10 mouse cellular contexts compared by ENCODE assay signal in the genomic region with DNA sequence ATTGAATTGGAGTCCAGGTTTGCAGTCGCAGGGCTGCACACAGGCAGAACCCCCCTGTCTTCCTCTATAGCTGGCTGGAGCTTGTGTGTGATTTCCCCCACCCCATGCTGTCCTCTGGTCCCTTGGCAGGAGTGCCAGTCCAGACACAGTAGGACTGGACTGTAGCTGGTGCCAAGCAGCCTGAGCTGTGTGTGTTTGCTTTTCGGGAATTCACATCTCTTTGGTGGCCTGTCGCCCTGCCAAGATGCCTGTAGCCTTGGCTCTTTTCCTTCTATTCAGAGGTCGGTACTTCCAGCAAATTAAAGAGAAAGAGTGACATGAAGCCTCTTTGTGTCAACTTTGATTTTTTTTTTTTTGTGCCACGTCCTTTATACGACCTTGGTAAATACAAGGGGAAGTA. TPM values are rescaled to one million over a fixed set of nuclear protein-coding genes. Genes with fewer than 3 reads are reported as not detected.
DNase-seq lines count a peak whose midpoint lies in the region; ATAC-seq and TF ChIP-seq lines count a peak whose summit lies in the region.
"Had no signal": no experiment of that assay in that cellular context is flagged by ENCODE, and none has a peak within 500 bp of the region (broad histone marks: within the 10 kb centered on the region; RNA-seq: fewer than 3 reads in every experiment).

No protein-coding gene starts in this region.

- ATAC-seq in kidney, embryonic 15.5 days (replicated peaks; ENCODE audit: low FRiP score) = no peak
- peak; percentile 81 for ATAC-seq in lung, embryonic 16.5 days (ENCODE audit: low read depth)

- H3K27ac ChIP-seq in kidney, embryonic 15.5 days = no peak overlapping the region
- H3K27ac ChIP-seq in lung, embryonic 16.5 days (ENCODE audit: low read length) = no peak overlapping the region
- H3K27ac ChIP-seq in thymus, adult 2 months (ENCODE audit: control insufficient read depth, insufficient read depth, low read length) = no peak overlapping the region
- H3K27ac ChIP-seq: heart, embryonic 13.5 days; liver, embryonic 13.5 days had no signal

- TF ChIP-seq POLR2A in thymus, adult 2 months (IDR thresholded peaks at IDR 0.05; ENCODE audit: control insufficient read depth, extremely low read depth, insufficient read depth, low read length, poor library complexity) = no peak

- H3K9ac ChIP-seq in kidney, embryonic 15.5 days = no peak overlapping the region
- H3K9ac ChIP-seq in lung, embryonic 16.5 days (ENCODE audit: low read length) = no peak overlapping the region
- H3K9ac ChIP-seq: heart, embryonic 13.5 days; liver, embryonic 13.5 days had no signal

- no peak overlapping the region for H3K4me3 ChIP-seq in kidney, embryonic 15.5 days (replicated peaks)
- H3K4me3 ChIP-seq in lung, embryonic 16.5 days (ENCODE audit: low read length) = no peak overlapping the region
- no peak overlapping the region for H3K4me3 ChIP-seq in thymus, adult 2 months (ENCODE audit: control insufficient read depth, insufficient read depth, low read length)
- H3K4me3 ChIP-seq: heart, embryonic 13.5 days; liver, embryonic 13.5 days had no signal

- WGBS in kidney, embryonic 15.5 days = 77% methylated on average over 6 of the region's 6 CpGs
- WGBS in lung, embryonic 16.5 days = 30% methylated on average over 6 of the region's 6 CpGs
- WGBS in thymus, adult 2 months = 81% methylated on average over 6 of the region's 6 CpGs

- TF ChIP-seq CTCF in thymus, adult 2 months (IDR thresholded peaks at IDR 0.05; ENCODE audit: borderline replicate concordance, control insufficient read depth, extremely low read depth, insufficient read depth, low read length, poor library complexity) = no peak

- no peaks in the 10 kb centered on the region for H3K9me3 ChIP-seq in kidney, embryonic 15.5 days (replicated peaks)
- H3K9me3 ChIP-seq in lung, embryonic 16.5 days (ENCODE audit: control insufficient read depth, low read length) = no peaks in the 10 kb centered on the region
- H3K9me3 ChIP-seq: heart, embryonic 13.5 days; liver, embryonic 13.5 days had no signal

- peaks cover under 1% of the 10 kb centered on the region for H3K4me1 ChIP-seq in kidney, embryonic 15.5 days
- H3K4me1 ChIP-seq in lung, embryonic 16.5 days (replicated peaks; ENCODE audit: control insufficient read depth, insufficient read depth, low read length) = peaks cover 6% of the 10 kb centered on the region
- no peaks in the 10 kb centered on the region for H3K4me1 ChIP-seq in thymus, adult 2 months (replicated peaks; ENCODE audit: control insufficient read depth, insufficient read depth, low read length)
- H3K4me1 ChIP-seq: liver, embryonic 13.5 days had no signal

- no peak overlapping the region for H3K4me2 ChIP-seq in kidney, embryonic 15.5 days
- no peak overlapping the region for H3K4me2 ChIP-seq in lung, embryonic 16.5 days (ENCODE audit: low read depth, low read length)
- H3K4me2 ChIP-seq: heart, embryonic 13.5 days; liver, embryonic 13.5 days had no signal

- H3K27me3 ChIP-seq in kidney, embryonic 15.5 days = peaks cover 7% of the 10 kb centered on the region; the same call in 1 of the 2 replicates
- H3K27me3 ChIP-seq in lung, embryonic 16.5 days (ENCODE audit: control insufficient read depth, insufficient read depth, low read depth, low read length) = peaks cover 3% of the 10 kb centered on the region; the same call in 1 of the 2 replicates
- H3K27me3 ChIP-seq in thymus, adult 2 months (ENCODE audit: control insufficient read depth, insufficient read depth, low read length) = no peaks in the 10 kb centered on the region

- peak; percentile 31 for DNase-seq in adrenal gland, adult 2 months
- DNase-seq in adrenal gland, adult 18-20 months (ENCODE audit: low spot score in 2 of 2) = no peak
- peak; percentile 10 to 39 for DNase-seq in kidney, postnatal 25 days
- DNase-seq in cerebellum, postnatal 10 days = peak; percentile 89 to 94
- DNase-seq in gastrocnemius, adult 8-10 months (ENCODE audit: low spot score in 2 of 2) = no peak
- no peak for DNase-seq in thymus, adult 2 months
- DNase-seq: liver, embryonic 13.5 days had no signal

- H3K36me3 ChIP-seq in kidney, embryonic 15.5 days = no peaks in the 10 kb centered on the region
- no peaks in the 10 kb centered on the region for H3K36me3 ChIP-seq in lung, embryonic 16.5 days (ENCODE audit: control insufficient read depth, insufficient read depth, low read length)
- no peaks in the 10 kb centered on the region for H3K36me3 ChIP-seq in thymus, adult 2 months (ENCODE audit: control insufficient read depth, insufficient read depth, low read length)
- H3K36me3 ChIP-seq: heart, embryonic 13.5 days; liver, embryonic 13.5 days had no signal

RNA-seq across cellular contexts. Expression of a gene that starts 6.3 kb away (rescaled TPM):
- total RNA-seq in adrenal gland, adult 2 months (2021) = 1 to 10 TPM; 2.6 to 6.3 TPM
- polyA plus RNA-seq in adrenal gland, adult 2 months (2012; rRNA removed) = 0.26 and 0.52 TPM in 2 replicates
- 1 to 10 TPM; 2.6 to 5.2 TPM for total RNA-seq in adrenal gland, adult 18-20 months (2021)
- 24.6 and 31.3 TPM in 2 replicates for polyA plus RNA-seq in kidney, embryonic 15.5 days (2015; fragmentation: Nextera tagmentation; extraction: Ambion mirVana)
- 8.0 and 10.3 TPM in 2 replicates for polyA plus RNA-seq in lung, embryonic 16.5 days (2015; fragmentation: Nextera tagmentation; extraction: Ambion mirVana)
- total RNA-seq in gastrocnemius, adult 8-10 months (2022) = 1 to 10 TPM; 2.0 to 3.1 (median 2.5) TPM
- polyA plus RNA-seq in thymus, adult 2 months (2012; rRNA removed) = 1.6 and 1.9 TPM in 2 replicates

Comparison
In these comparisons a context has a peak if more than half of its experiments do, and no peak if none do; other contexts are left out.
1. DNase-seq: peak in adrenal gland, adult 2 months (single experiment), kidney, postnatal 25 days (2 of 2) and cerebellum, postnatal 10 days (2 of 2); none in adrenal gland, adult 18-20 months (0 of 2), gastrocnemius, adult 8-10 months (0 of 2) and thymus, adult 2 months (single experiment).